Mouse (Mus musculus): ENCODE results near the gene Pan2. TPM values are rescaled to one million over a fixed set of nuclear protein-coding genes. Genes with fewer than 3 reads are reported as not detected.
"Not testable (repeated sequence)": the region's sequence is repeated elsewhere in the genome, so short reads cannot be mapped to it uniquely, and the experiment has no call there.

Pan2 gene
- polyA plus RNA-seq, 1 experiment from 2014 or later, result 27.8 TPM

DNA sequence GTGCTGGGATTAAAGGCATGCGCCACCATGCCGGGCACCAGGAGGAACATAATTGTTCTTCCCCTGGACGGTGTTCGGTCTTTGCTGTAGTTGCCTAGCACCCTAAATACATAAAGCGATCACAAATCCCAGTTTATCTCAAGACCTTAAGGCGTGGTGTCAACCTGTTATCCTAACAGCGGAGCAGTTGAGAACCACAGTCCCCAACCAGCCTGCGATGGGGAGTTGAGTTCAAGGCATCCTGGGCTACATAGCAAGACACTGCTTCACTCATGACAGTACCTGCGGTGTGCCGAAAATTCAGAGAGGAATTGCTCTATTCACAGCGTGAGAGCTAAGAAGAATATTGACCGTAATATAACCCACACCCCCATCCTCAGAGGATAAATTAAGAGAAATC lies 18.5 kb downstream of the Pan2 start:
- ATAC-seq (replicated peaks; ENCODE audit: low FRiP score) (peak; percentile 25; the same call in 1 of the 2 replicates), DNase-seq (ENCODE audit: low spot score) (no peak)
- Histone ChIP-seq H3K27me3 (replicated peaks; ENCODE audit: control insufficient read depth, insufficient read depth, low read length) (no peaks in the 10 kb centered on the region), H3K4me1 (replicated peaks; ENCODE audit: control insufficient read depth, insufficient read depth, low read length) (peaks cover 17% of the 10 kb centered on the region), H3K27ac (ENCODE audit: low read depth, low read length) (peak overlapping the region; percentile 28; the same call in 1 of the 2 replicates), H3K4me2 (peak overlapping the region; percentile 97), H3K36me3 (ENCODE audit: control insufficient read depth, insufficient read depth, low read length) (peaks cover 34% of the 10 kb centered on the region), H3K4me3 (ENCODE audit: low read depth, low read length) (peak overlapping the region; percentile 93; the same call in 1 of the 2 replicates), H3K9me3 (ENCODE audit: control insufficient read depth, low read length) (no peaks in the 10 kb centered on the region), H3K9ac (ENCODE audit: low read depth, low read length) (peak overlapping the region; percentile 99)
- WGBS, result 52% methylated on average over 12 of the region's 12 CpGs

GRCm38 (mm10) chr10:128322141-128323108 lies 19.3 kb downstream of the Pan2 start, which contains the start of gene Cnpy2:
TSS of gene Cnpy2 (plus strand) at chr10:128322459.
- H3K27ac ChIP-seq (ENCODE audit: low read depth, low read length), result peak within 1 kb of the TSS; percentile 94
- peaks cover 41% of the 10 kb centered on the region for H3K36me3 ChIP-seq (ENCODE audit: control insufficient read depth, insufficient read depth, low read length)
- H3K4me3 ChIP-seq (ENCODE audit: low read depth, low read length), result peak within 1 kb of the TSS; percentile 93
- no peaks in the 10 kb centered on the region for H3K27me3 ChIP-seq (replicated peaks; ENCODE audit: control insufficient read depth, insufficient read depth, low read length)
- H3K9ac ChIP-seq (ENCODE audit: low read depth, low read length), result peak within 1 kb of the TSS; percentile 99
- H3K4me2 ChIP-seq, result peak within 1 kb of the TSS; percentile 97
- ATAC-seq (replicated peaks; ENCODE audit: low FRiP score) (peak; percentile 85), DNase-seq (ENCODE audit: low spot score) (peak; percentile 92)
- peaks cover 17% of the 10 kb centered on the region for H3K4me1 ChIP-seq (replicated peaks; ENCODE audit: control insufficient read depth, insufficient read depth, low read length)
- under 1% methylated on average over 40 of the region's 40 CpGs for WGBS
- H3K9me3 ChIP-seq (ENCODE audit: control insufficient read depth, low read length), result no peaks in the 10 kb centered on the region

- no peaks in the 10 kb centered on the region for H3K9me3 ChIP-seq (ENCODE audit: control insufficient read depth, low read length)
- DNase-seq (ENCODE audit: low spot score), result no peak
- peak overlapping the region; percentile 99 for H3K9ac ChIP-seq (ENCODE audit: low read depth, low read length)
- no peaks in the 10 kb centered on the region for H3K27me3 ChIP-seq (replicated peaks; ENCODE audit: control insufficient read depth, insufficient read depth, low read length)
- peaks cover 17% of the 10 kb centered on the region for H3K4me1 ChIP-seq (replicated peaks; ENCODE audit: control insufficient read depth, insufficient read depth, low read length)
- peak overlapping the region; percentile 97 for H3K4me2 ChIP-seq
- peak overlapping the region; percentile 94; the same call in 1 of the 2 replicates for H3K27ac ChIP-seq (ENCODE audit: low read depth, low read length)
- 57% methylated on average over 8 of the region's 8 CpGs for WGBS
- H3K36me3 ChIP-seq (ENCODE audit: control insufficient read depth, insufficient read depth, low read length), result peaks cover 41% of the 10 kb centered on the region
- no peak for ATAC-seq (replicated peaks; ENCODE audit: low FRiP score)
- peak overlapping the region; percentile 93 for H3K4me3 ChIP-seq (ENCODE audit: low read depth, low read length)
These were observed 20.4 kb downstream of the Pan2 start for GRCm38 (mm10) chr10:128323516-128323915.

DNA sequence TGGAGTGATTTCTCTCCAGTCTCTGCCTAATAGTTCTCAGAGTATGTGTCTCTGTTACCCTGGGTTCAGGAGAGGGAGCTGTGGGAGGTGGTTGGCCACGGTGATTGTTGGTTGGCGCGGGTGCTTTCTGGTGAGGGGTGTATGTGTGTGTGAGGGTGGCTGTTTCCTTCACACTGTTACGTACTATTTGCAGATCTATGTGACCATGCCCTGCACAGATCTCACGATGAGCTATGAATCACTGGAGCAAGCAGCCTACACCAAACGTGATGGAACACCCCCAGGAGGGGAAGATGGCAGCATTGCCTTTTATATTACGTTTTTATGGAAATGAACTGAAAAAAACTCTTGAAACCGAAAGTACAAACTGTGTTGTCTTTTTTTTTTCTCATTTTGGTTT lies 23.7 kb downstream of the Pan2 start:
- peaks cover 25% of the 10 kb centered on the region for H3K36me3 ChIP-seq (ENCODE audit: control insufficient read depth, insufficient read depth, low read length)
- 94% methylated on average over 8 of the region's 8 CpGs for WGBS
- peaks cover 14% of the 10 kb centered on the region for H3K4me1 ChIP-seq (replicated peaks; ENCODE audit: control insufficient read depth, insufficient read depth, low read length)
- H3K27me3 ChIP-seq (replicated peaks; ENCODE audit: control insufficient read depth, insufficient read depth, low read length), result no peaks in the 10 kb centered on the region
- H3K9ac ChIP-seq (ENCODE audit: low read depth, low read length), result no peak overlapping the region
- no peaks in the 10 kb centered on the region for H3K9me3 ChIP-seq (ENCODE audit: control insufficient read depth, low read length)
- no peak overlapping the region for H3K4me2 ChIP-seq
- ATAC-seq (replicated peaks; ENCODE audit: low FRiP score), result no peak
- no peak for DNase-seq (ENCODE audit: low spot score)
- H3K4me3 ChIP-seq (ENCODE audit: low read depth, low read length), result no peak overlapping the region
- H3K27ac ChIP-seq (ENCODE audit: low read depth, low read length), result no peak overlapping the region

GRCm38 (mm10) chr10:128327610-128328009 lies 24.5 kb downstream of the Pan2 start:
- H3K4me2 ChIP-seq, result no peak overlapping the region
- H3K4me1 ChIP-seq (replicated peaks; ENCODE audit: control insufficient read depth, insufficient read depth, low read length), result peaks cover 13% of the 10 kb centered on the region
- H3K9me3 ChIP-seq (ENCODE audit: control insufficient read depth, low read length), result no peaks in the 10 kb centered on the region
- peaks cover 25% of the 10 kb centered on the region for H3K36me3 ChIP-seq (ENCODE audit: control insufficient read depth, insufficient read depth, low read length)
- no peak for DNase-seq (ENCODE audit: low spot score)
- WGBS, result 87% methylated on average over 10 of the region's 10 CpGs
- no peak overlapping the region for H3K4me3 ChIP-seq (ENCODE audit: low read depth, low read length)
- no peaks in the 10 kb centered on the region for H3K27me3 ChIP-seq (replicated peaks; ENCODE audit: control insufficient read depth, insufficient read depth, low read length)
- ATAC-seq (replicated peaks; ENCODE audit: low FRiP score), result no peak
- H3K9ac ChIP-seq (ENCODE audit: low read depth, low read length), result no peak overlapping the region
- no peak overlapping the region for H3K27ac ChIP-seq (ENCODE audit: low read depth, low read length)

- not testable (repeated sequence) for H3K27me3 ChIP-seq (replicated peaks; ENCODE audit: control insufficient read depth, insufficient read depth, low read length); H3K27ac ChIP-seq (ENCODE audit: low read depth, low read length); H3K4me2 ChIP-seq; H3K4me3 ChIP-seq (ENCODE audit: low read depth, low read length); H3K36me3 ChIP-seq (ENCODE audit: control insufficient read depth, insufficient read depth, low read length); DNase-seq (ENCODE audit: low spot score); H3K9me3 ChIP-seq (ENCODE audit: control insufficient read depth, low read length); H3K9ac ChIP-seq (ENCODE audit: low read depth, low read length); ATAC-seq (replicated peaks; ENCODE audit: low FRiP score)
- WGBS, result 71% methylated on average over 6 of the region's 6 CpGs
- H3K4me1 ChIP-seq (replicated peaks; ENCODE audit: control insufficient read depth, insufficient read depth, low read length), result peaks cover 25% of the 10 kb centered on the region
These were observed 29.5 kb downstream of the Pan2 start for GRCm38 (mm10) chr10:128332358-128333249.

GRCm38 (mm10) chr10:128335582-128335981 lies 32.4 kb downstream of the Pan2 start:
- 0 out of 2 replicates have a peak, but pooled peaks cover 3% of the 10 kb centered on the region for H3K36me3 ChIP-seq (ENCODE audit: control insufficient read depth, insufficient read depth, low read length)
- WGBS, result 2% methylated on average over 4 of the region's 4 CpGs
- H3K4me3 ChIP-seq (ENCODE audit: low read depth, low read length), result no peak overlapping the region
- no peak overlapping the region; the same call in 1 of the 2 replicates for H3K9ac ChIP-seq (ENCODE audit: low read depth, low read length)
- H3K4me2 ChIP-seq, result peak overlapping the region; percentile 82
- peak overlapping the region; percentile 78 for H3K27ac ChIP-seq (ENCODE audit: low read depth, low read length)
- H3K9me3 ChIP-seq (ENCODE audit: control insufficient read depth, low read length), result no peaks in the 10 kb centered on the region
- ATAC-seq (replicated peaks; ENCODE audit: low FRiP score) (no peak), DNase-seq (ENCODE audit: low spot score) (peak; percentile 57)
- peaks cover 44% of the 10 kb centered on the region for H3K4me1 ChIP-seq (replicated peaks; ENCODE audit: control insufficient read depth, insufficient read depth, low read length)
- no peaks in the 10 kb centered on the region for H3K27me3 ChIP-seq (replicated peaks; ENCODE audit: control insufficient read depth, insufficient read depth, low read length)

DNA sequence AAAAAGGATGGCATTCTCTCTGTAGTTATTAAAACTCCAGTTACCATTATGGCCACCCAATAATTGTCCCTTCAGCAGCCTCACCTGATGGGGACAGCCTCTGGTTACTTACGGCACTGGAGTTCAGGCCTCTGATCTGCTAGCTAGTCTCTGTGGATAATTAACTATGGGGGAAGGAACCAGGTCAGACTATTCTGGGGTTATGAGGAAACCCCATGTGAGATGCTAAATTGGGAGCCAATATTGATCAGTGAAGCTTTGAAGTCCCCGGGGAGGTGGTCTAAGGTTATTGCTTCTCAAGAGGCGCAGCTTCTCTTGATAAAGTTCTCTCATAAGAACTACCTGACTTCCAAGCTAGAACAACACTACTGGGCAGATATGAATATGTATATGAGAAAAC lies 33.1 kb downstream of the Pan2 start:
- DNase-seq (ENCODE audit: low spot score), result no peak

More for the DNA sequence above, 33.1 kb downstream of the Pan2 start:
- ATAC-seq (replicated peaks; ENCODE audit: low FRiP score), result no peak
- Histone ChIP-seq H3K4me3 (ENCODE audit: low read depth, low read length) (peak overlapping the region; percentile 75), H3K4me1 (replicated peaks; ENCODE audit: control insufficient read depth, insufficient read depth, low read length) (peaks cover 46% of the 10 kb centered on the region), H3K4me2 (peak overlapping the region; percentile 82), H3K27me3 (replicated peaks; ENCODE audit: control insufficient read depth, insufficient read depth, low read length) (no peaks in the 10 kb centered on the region), H3K9me3 (ENCODE audit: control insufficient read depth, low read length) (no peaks in the 10 kb centered on the region), H3K9ac (ENCODE audit: low read depth, low read length) (peak overlapping the region; percentile 30; the same call in 1 of the 2 replicates), H3K27ac (ENCODE audit: low read depth, low read length) (peak overlapping the region; percentile 78), H3K36me3 (ENCODE audit: control insufficient read depth, insufficient read depth, low read length) (0 out of 2 replicates have a peak, but pooled peaks cover 3% of the 10 kb centered on the region)
- 77% methylated on average over 3 of the region's 3 CpGs for WGBS

Data from liver, embryonic 11.5 days (tissue).